Mouse (Mus musculus): Measurements from ENCODE around the gene Tecr.

DNA sequence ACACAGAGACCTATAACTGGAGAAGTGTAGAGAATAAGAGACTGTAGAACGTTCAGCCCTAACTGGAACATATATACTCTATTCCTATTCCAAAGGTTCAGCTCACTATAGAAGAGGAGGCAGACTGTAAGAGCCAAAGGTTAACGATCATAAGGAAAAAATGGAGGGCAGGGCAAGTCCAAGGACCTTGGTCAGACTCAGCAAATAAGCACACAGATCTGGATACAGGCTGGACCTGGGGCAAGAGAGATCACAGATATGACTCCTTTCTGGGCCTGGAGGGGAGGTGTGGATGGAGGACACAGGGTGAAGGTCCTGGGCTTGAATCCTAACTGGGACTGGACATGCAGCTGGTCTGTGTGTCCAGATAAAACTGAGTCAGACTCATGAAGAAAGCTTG, 73.0 kb downstream of the Tecr start:
- TF ChIP-seq CTCF (IDR thresholded peaks at IDR 0.05) (no peak), EP300 (IDR thresholded peaks at IDR 0.05; ENCODE audit: insufficient read depth, low read depth, low read length) (no peak)

Measured in heart, adult 2 months (tissue).